Mouse (Mus musculus) liver, postnatal 0 days (tissue): ENCODE results near the gene Ube4b. TPM values are rescaled to one million over a fixed set of nuclear protein-coding genes. Genes with fewer than 3 reads are reported as not detected.

ENCODE experiments used
- ATAC-seq: fragments of 200-750 bp; cut with Nextera tagmentation; 2 replicates; pipeline ENCODE4 v1.8.0; 2017; ENCODE audit warnings: mild to moderate bottlenecking, moderate library complexity
- DNase-seq: peaks from one replicate; pipeline ENCODE4 v3.0.0-alpha.2; 2016
- H3K27ac ChIP-seq: fragments of 300-500 bp; sonication (generic); 2 replicates; pipeline ENCODE4 v1.5.1; 2014; ENCODE audit warnings: antibody characterized with exemption, moderate library complexity, mild to moderate bottlenecking, low read depth
- H3K27me3 ChIP-seq: fragments of 300-500 bp; sonication (generic); 2 replicates; pipeline ENCODE4 v1.6.1; 2014; ENCODE audit warnings: low read length, control low read depth, mixed read lengths; ENCODE audit not compliant: insufficient read depth
- H3K36me3 ChIP-seq: fragments of 300-500 bp; sonication (generic); replicated peaks from 2 replicates; pipeline ENCODE4 v1.6.1; 2014; ENCODE audit warnings: mild to moderate bottlenecking, control low read depth, low read length, moderate library complexity, mixed read lengths; ENCODE audit not compliant: insufficient read depth
- H3K4me1 ChIP-seq: fragments of 300-500 bp; sonication (generic); 2 replicates; pipeline ENCODE4 v1.6.1; 2014; ENCODE audit warnings: antibody characterized with exemption, mild to moderate bottlenecking, control low read depth; ENCODE audit not compliant: insufficient read depth
- H3K4me2 ChIP-seq: fragments of 300-500 bp; sonication (generic); 2 replicates; pipeline ENCODE4 v1.6.1; 2014; ENCODE audit warnings: low read depth, mild to moderate bottlenecking, low read length, moderate library complexity, mixed read lengths
- H3K4me3 ChIP-seq: fragments of 300-500 bp; sonication (generic); 2 replicates; pipeline ENCODE4 v1.5.1; 2014; ENCODE audit warnings: low read depth, low read length
- H3K9ac ChIP-seq: fragments of 300-500 bp; sonication (generic); replicated peaks from 2 replicates; pipeline ENCODE4 v1.6.1; 2014; ENCODE audit warnings: mild to moderate bottlenecking, moderate library complexity
- H3K9me3 ChIP-seq: fragments of 300-500 bp; sonication (generic); 2 replicates; pipeline ENCODE4 v1.6.1; 2016; ENCODE audit warnings: mild to moderate bottlenecking, control low read depth, low read length, mixed read lengths
- CTCF ChIP-seq: sonication (generic); IDR thresholded peaks from 2 replicates; pipeline ENCODE4 v1.5.1; 2016; ENCODE audit warnings: antibody characterized with exemption, low read depth
- EP300 ChIP-seq: IDR thresholded peaks from 2 replicates; pipeline ENCODE4 v1.6.1; 2016; ENCODE audit warnings: antibody characterized with exemption, low read depth, mild to moderate bottlenecking
- WGBS: fragments of 180-500 bp; shearing (Covaris S2); extraction: QIAGEN DNeasy Blood & Tissue Kit; methylation state at CpG from one replicate; pipeline ENCODE4 v1.1.7; 2014; ENCODE audit not compliant: insufficient replicate concordance; 5-methylcytosine and 5-hydroxymethylcytosine counted together
- polyA plus RNA-seq: library from polyadenylated mRNA; unstranded; fragments of >200 nt; fragmentation: Nextera tagmentation; extraction: Ambion mirVana; gene quantifications from 2 replicates; pipeline ENCODE4 v1.2.1, GENCODE M21; 2015

Gene Ube4b
- polyA plus RNA-seq, 1 experiment from 2014 or later: 11.9 TPM

DNA sequence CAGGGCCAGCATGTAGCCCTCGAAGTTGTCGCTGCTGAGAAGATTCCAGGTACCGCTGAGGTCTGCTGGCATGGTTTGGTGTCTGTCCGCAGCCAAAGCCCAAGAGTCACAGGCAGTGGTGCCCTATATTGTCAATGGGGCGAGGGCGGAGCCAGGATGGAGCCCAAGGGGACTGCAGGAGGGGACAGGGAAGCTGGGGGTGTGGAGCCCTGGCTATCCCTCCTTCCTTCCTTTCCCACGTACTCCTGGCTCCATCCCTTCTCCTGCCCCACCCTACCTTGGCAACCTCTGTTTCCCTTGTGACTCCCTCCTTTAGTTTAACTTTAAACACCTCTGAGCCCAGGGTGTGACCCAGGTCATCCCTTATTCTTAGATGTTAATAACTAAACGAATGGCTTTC is 28.3 kb upstream of the Ube4b start, which contains the start of gene Rbp7:
Gene Rbp7, minus strand, starts transcription at position 100 of the 400 bp plus-strand sequence.
- TF ChIP-seq CTCF (no peak), EP300 (no peak)
- Histone ChIP-seq H3K4me2 (no peak within 1 kb of the TSS), H3K27me3 (no peaks in the 10 kb centered on the region), H3K27ac (no peak within 1 kb of the TSS), H3K36me3 (no peaks in the 10 kb centered on the region), H3K4me1 (no peaks in the 10 kb centered on the region), H3K4me3 (no peak within 1 kb of the TSS), H3K9me3 (no peaks in the 10 kb centered on the region), H3K9ac (no peak within 1 kb of the TSS)
- WGBS: 62% methylated on average over 8 of the region's 8 CpGs
- ATAC-seq (no peak), DNase-seq (no peak)

DNA sequence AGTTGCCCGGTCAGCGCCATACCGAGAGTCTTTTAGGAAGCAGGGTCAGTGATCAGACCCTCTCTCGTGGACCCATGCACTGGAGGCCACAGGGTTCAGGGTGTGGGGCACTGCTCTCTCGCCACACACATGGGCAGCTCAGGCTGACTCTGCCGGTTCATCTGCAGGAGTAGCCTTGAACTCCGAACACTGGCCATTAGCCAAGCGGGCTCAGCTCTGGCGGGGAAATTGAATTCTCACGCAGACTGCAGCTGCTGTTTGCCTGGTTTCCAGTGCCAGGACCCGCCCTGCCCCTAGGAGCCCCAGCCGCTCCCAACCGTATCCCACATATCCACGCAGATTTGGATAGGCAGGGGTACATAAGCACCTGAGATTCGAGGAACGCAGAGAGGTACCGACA is 27.7 kb upstream of the Ube4b start:
- Histone ChIP-seq H3K27me3 (no peaks in the 10 kb centered on the region), H3K9me3 (no peaks in the 10 kb centered on the region), H3K36me3 (no peaks in the 10 kb centered on the region), H3K27ac (no peak overlapping the region), H3K4me3 (no peak overlapping the region), H3K4me1 (no peaks in the 10 kb centered on the region), H3K9ac (no peak overlapping the region), H3K4me2 (no peak overlapping the region)
- no peak for TF ChIP-seq EP300
- TF ChIP-seq CTCF: no peak
- DNase-seq: peak; percentile 24
- ATAC-seq: no peak
- 71% methylated on average over 17 of the region's 17 CpGs for WGBS

DNA sequence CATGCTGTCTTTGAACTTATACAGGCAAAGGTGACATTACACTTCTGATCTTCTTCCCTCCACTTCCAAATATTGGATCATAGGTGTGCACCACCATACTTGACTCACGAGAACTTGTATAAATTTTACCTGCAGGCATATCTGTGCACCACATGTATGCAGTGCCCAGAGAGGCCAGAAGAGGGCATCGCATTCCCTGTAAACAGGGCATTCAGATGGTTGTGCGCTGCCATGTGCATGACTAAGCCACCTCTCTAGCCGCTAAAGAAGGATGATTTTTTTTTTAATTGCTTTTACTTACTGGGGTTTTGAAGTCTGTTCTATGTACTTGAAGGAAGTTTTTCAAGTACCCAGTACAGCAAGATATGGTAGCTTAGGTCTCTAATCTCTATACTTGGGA is 27.1 kb upstream of the Ube4b start:
- H3K4me3 ChIP-seq: no peak overlapping the region
- H3K36me3 ChIP-seq: no peaks in the 10 kb centered on the region
- H3K9ac ChIP-seq: no peak overlapping the region
- no peaks in the 10 kb centered on the region for H3K4me1 ChIP-seq
- ATAC-seq (no peak), DNase-seq (peak; percentile 53)
- H3K27me3 ChIP-seq: no peaks in the 10 kb centered on the region
- H3K27ac ChIP-seq: no peak overlapping the region
- H3K9me3 ChIP-seq: no peaks in the 10 kb centered on the region
- 75% methylated on average over 4 of the region's 4 CpGs for WGBS
- no peak overlapping the region for H3K4me2 ChIP-seq
- TF ChIP-seq EP300 (no peak), CTCF (peak; percentile 62)

DNA sequence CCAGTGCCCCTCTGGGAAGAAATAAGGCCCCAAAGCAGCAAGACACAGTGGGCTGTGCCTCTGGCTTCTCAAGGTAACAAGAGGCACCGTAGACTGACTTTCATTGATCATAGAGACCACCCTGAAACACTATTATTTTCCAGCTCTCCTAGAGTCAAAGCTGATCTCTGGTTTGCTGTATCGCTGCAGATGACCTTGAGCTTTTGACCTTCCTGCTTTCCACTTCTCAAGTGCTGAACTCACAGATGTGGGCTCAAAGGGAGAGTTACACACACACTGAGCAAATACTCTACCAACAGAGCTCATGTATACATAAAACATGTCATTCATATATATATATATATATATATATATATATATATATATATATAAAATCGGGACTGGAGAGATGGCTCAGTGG is 24.1 kb upstream of the Ube4b start:
- Histone ChIP-seq H3K9me3 (no peaks in the 10 kb centered on the region), H3K27ac (no peak overlapping the region), H3K4me2 (no peak overlapping the region), H3K4me1 (peaks cover 5% of the 10 kb centered on the region), H3K27me3 (no peaks in the 10 kb centered on the region), H3K36me3 (no peaks in the 10 kb centered on the region), H3K4me3 (no peak overlapping the region), H3K9ac (no peak overlapping the region)
- TF ChIP-seq CTCF (no peak), EP300 (no peak)
- WGBS: 75% methylated on average over 3 of the region's 3 CpGs
- DNase-seq (no peak), ATAC-seq (no peak)

DNA sequence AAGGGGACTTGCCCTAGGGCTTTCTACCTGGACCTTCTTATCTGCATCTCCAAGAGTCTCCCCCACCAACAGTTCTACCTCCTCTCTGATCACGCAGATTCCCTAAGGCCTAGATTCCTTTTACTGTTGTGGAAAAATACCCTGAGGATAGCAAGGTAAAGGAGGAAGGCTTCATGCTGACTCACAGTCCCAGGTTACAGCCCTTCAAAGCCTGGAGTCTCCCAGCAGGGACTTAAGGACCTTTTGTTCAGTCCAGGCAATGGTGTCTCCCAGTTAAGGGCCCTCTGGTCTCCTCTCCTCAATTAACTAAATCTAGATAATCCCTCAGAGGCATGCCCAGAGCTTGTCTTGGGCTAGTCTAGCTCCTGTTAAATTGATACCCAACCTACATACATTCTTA is 19.8 kb upstream of the Ube4b start:
- H3K27me3 ChIP-seq: no peaks in the 10 kb centered on the region
- peaks cover 14% of the 10 kb centered on the region for H3K4me1 ChIP-seq
- H3K9ac ChIP-seq: no peak overlapping the region
- no peak for TF ChIP-seq CTCF
- no peak for TF ChIP-seq EP300
- DNase-seq: no peak
- ATAC-seq: no peak
- no peaks in the 10 kb centered on the region for H3K9me3 ChIP-seq
- peak overlapping the region; percentile 72 for H3K4me2 ChIP-seq
- H3K4me3 ChIP-seq: no peak overlapping the region
- H3K36me3 ChIP-seq: no peaks in the 10 kb centered on the region
- WGBS: 52% methylated on average over 1 of the region's 1 CpGs
- H3K27ac ChIP-seq: 0 out of 2 replicates have a peak overlapping the region, but pooled peaks have one; percentile 60

DNA sequence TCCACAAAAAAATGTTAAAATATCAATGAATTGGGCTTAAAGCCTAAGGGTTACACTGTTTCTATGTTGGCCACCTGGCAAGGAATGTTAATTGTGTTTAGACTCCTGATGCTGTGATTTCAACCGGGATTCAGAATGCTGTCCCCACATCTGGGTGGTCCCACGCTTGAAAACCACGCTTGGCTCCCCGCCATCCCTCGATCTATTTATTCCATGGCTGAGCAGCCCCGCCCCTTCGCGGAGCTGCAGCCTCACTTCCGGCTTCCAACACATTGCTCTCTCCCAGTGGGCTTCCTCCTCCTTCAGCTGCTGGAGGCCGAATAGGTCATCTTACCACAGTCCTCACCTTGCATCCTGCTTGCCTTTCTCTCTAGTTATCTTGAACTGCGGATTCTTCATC is 19.3 kb upstream of the Ube4b start:
- H3K9me3 ChIP-seq: no peaks in the 10 kb centered on the region
- peak overlapping the region; percentile 38 for H3K4me3 ChIP-seq
- peak overlapping the region; percentile 72 for H3K4me2 ChIP-seq
- H3K27ac ChIP-seq: 0 out of 2 replicates have a peak overlapping the region, but pooled peaks have one; percentile 60
- 4% methylated on average over 11 of the region's 11 CpGs for WGBS
- DNase-seq (peak; percentile 63), ATAC-seq (peak; percentile 42)
- no peaks in the 10 kb centered on the region for H3K36me3 ChIP-seq
- TF ChIP-seq EP300: no peak
- TF ChIP-seq CTCF: no peak
- peaks cover 14% of the 10 kb centered on the region for H3K4me1 ChIP-seq
- peak overlapping the region; percentile 48; the same call in 1 of the 2 replicates for H3K9ac ChIP-seq
- no peaks in the 10 kb centered on the region for H3K27me3 ChIP-seq
